Mouse (Mus musculus): ENCODE results near the gene Rbm14.

DNA sequence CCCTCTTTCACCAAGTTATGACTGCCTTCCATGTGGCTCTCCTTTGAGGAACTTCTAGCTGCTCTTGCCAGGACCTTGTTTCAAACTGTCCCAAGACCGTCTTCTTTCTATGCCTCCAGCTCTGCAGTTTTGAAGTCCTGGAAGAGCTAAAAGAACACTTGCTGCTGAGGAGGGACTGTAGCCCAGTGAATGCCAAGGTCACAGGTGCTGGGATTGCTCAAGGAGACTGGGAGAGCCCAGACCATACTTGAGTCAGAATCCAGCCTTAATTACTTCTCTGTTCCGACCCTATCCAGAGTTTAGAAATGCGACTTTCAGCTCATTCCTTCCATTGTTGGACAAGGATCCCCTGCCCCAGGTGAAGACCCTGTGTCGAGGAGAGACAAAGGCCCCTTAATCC, 44.5 kb upstream of the Rbm14 start:
- TF ChIP-seq CTCF (conservative IDR thresholded peaks at IDR 0.05; ENCODE audit: insufficient read depth, insufficient read length, low read depth, low read length) (no peak), POLR2A (IDR thresholded peaks at IDR 0.05; ENCODE audit: low read depth, low read length) (no peak)

Measured in kidney, adult 2 months (tissue).